Mouse (Mus musculus) cerebellum, postnatal 14 days (tissue): ENCODE measurements at regions not wholly inside any gene's neighbourhood (a gene's known extent, or its start where the extent isn't known, plus 50 kb on each side); places are given as distances from the start of the nearest gene placed in this dataset.

Source experiments
- DNase-seq, 2 experiments: peaks; one replicate each; pipeline ENCODE4 v3.0.0; 2021; ENCODE audit warnings: mixed read lengths in 2 of 2

- DNase-seq = no peak
Observed at GRCm38 (mm10) chr4:150721619-150722283, 69.8 kb upstream of the Slc45a1 start.

GRCm38 (mm10) chr4:150717866-150718265 lies 65.9 kb upstream of the Slc45a1 start:
- no peak for DNase-seq

- DNase-seq = no peak
Observed at GRCm38 (mm10) chr4:150715051-150715450, 63.1 kb upstream of the Slc45a1 start.

- DNase-seq = no peak
Observed at GRCm38 (mm10) chr4:150713291-150713690, 61.3 kb upstream of the Slc45a1 start.

GRCm38 (mm10) chr4:150712856-150713255 lies 60.9 kb upstream of the Slc45a1 start:
- DNase-seq = no peak

GRCm38 (mm10) chr4:150711646-150712045 lies 59.7 kb upstream of the Slc45a1 start:
- DNase-seq = no peak

- peak in 1 of 2 experiments; percentile 27 for DNase-seq
Observed at GRCm38 (mm10) chr4:150709391-150710130, 57.6 kb upstream of the Slc45a1 start.

GRCm38 (mm10) chr4:150708572-150708984 lies 56.6 kb upstream of the Slc45a1 start:
- DNase-seq = no peak

- peak; percentile 80 to 82 for DNase-seq
Observed at GRCm38 (mm10) chr4:150707725-150708571, 56.0 kb upstream of the Slc45a1 start.

GRCm38 (mm10) chr4:150706793-150707724 lies 55.1 kb upstream of the Slc45a1 start:
- no peak for DNase-seq

- DNase-seq = no peak
Observed at GRCm38 (mm10) chr4:150706291-150706690, 54.3 kb upstream of the Slc45a1 start.

GRCm38 (mm10) chr4:150703266-150703665 lies 51.3 kb upstream of the Slc45a1 start:
- no peak for DNase-seq
